Mouse (Mus musculus): Measurements from ENCODE around the gene Pex13. TPM values are rescaled to one million over a fixed set of nuclear protein-coding genes. Genes with fewer than 3 reads are reported as not detected.
"Not testable (repeated sequence)": the region's sequence is repeated elsewhere in the genome, so short reads cannot be mapped to it uniquely, and the experiment has no call there.

Pex13 gene
- polyA plus RNA-seq, 1 experiment from 2014 or later: 35.8 TPM

- peaks cover 19% of the 10 kb centered on the region for H3K36me3 ChIP-seq (replicated peaks)
- DNase-seq (ENCODE audit: low spot score): peak; percentile 97
- WGBS: under 1% methylated on average over 100 of the region's 103 CpGs
- peak within 1 kb of the TSS; percentile 95 for H3K27ac ChIP-seq (replicated peaks)
- H3K4me1 ChIP-seq: peaks cover 4% of the 10 kb centered on the region; the same call in 1 of the 2 replicates
- no peaks in the 10 kb centered on the region for H3K9me3 ChIP-seq
- no peaks in the 10 kb centered on the region for H3K27me3 ChIP-seq (replicated peaks; ENCODE audit: low read depth, poor library complexity, severe bottlenecking)
- peak within 1 kb of the TSS; percentile 86 for H3K4me3 ChIP-seq
Measured at GRCm38 (mm10) chr11:23632945-23633878, 32.5 kb downstream of the Pex13 start, which contains the start of gene 0610010F05Rik. TSS of gene 0610010F05Rik (minus strand) at chr11:23633639.

GRCm38 (mm10) chr11:23630664-23631063, 35.1 kb downstream of the Pex13 start:
- H3K4me3 ChIP-seq: no peak overlapping the region
- H3K9me3 ChIP-seq: no peaks in the 10 kb centered on the region
- H3K4me1 ChIP-seq: peaks cover 4% of the 10 kb centered on the region; the same call in 1 of the 2 replicates
- peaks cover 18% of the 10 kb centered on the region for H3K36me3 ChIP-seq (replicated peaks)
- no peaks in the 10 kb centered on the region for H3K27me3 ChIP-seq (replicated peaks; ENCODE audit: low read depth, poor library complexity, severe bottlenecking)
- no peak for DNase-seq (ENCODE audit: low spot score)
- H3K27ac ChIP-seq (replicated peaks): no peak overlapping the region

DNA sequence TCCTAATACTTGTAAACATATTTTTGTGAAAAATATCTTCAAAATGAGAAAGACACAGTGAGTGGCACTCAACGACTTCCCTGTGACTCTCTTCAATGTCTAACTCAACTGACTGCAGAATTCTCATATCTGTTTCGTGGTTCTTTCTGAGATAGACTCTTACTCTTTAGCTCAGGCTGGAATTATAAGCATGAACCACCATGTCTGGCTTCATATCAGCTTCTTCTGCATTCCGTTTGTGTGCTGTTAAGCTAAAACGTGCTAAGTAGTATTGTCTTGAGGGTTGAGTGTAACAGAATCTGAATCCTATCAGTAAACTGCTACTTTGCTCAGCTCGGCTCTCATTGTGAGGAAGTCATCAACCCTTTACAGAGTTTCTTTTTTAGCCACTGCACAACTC, 46.8 kb downstream of the Pex13 start:
- no peak overlapping the region for H3K4me3 ChIP-seq
- no peak overlapping the region for H3K27ac ChIP-seq (replicated peaks)
- WGBS: 87% methylated on average over 5 of the region's 5 CpGs

DNA sequence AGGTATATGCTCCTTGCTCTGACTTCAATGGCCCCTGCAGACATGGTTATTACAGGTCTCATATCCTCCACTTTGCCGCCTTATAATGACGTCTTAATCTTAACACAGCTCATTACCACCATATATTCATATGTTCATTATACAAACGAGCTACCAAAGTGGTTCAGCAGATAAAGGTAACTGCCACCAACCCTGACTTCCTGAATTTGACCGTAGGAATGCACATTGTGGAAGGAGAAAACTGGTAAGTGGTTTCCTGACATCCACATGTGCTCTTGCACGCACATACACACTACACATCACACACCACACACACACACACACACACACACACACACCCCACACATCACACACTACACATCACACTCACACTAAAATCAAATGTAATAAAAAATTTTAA, 51.2 kb downstream of the Pex13 start:
- Histone ChIP-seq H3K36me3 (replicated peaks) (peaks cover 49% of the 10 kb centered on the region), H3K9me3 (no peaks in the 10 kb centered on the region), H3K27me3 (replicated peaks; ENCODE audit: low read depth, poor library complexity, severe bottlenecking) (no peaks in the 10 kb centered on the region), H3K4me1 (no peaks in the 10 kb centered on the region), H3K4me3 (no peak overlapping the region), H3K27ac (replicated peaks) (no peak overlapping the region)
- 87% methylated on average over 5 of the region's 5 CpGs for WGBS
- no peak for DNase-seq (ENCODE audit: low spot score)

More for the DNA sequence above, 46.8 kb downstream of the Pex13 start:
- Histone ChIP-seq H3K36me3 (replicated peaks) (peaks cover 46% of the 10 kb centered on the region), H3K27me3 (replicated peaks; ENCODE audit: low read depth, poor library complexity, severe bottlenecking) (no peaks in the 10 kb centered on the region), H3K9me3 (no peaks in the 10 kb centered on the region), H3K4me1 (no peaks in the 10 kb centered on the region)
- DNase-seq (ENCODE audit: low spot score): no peak

GRCm38 (mm10) chr11:23607291-23607690, 58.5 kb downstream of the Pex13 start:
- not testable (repeated sequence) for H3K27me3 ChIP-seq (replicated peaks; ENCODE audit: low read depth, poor library complexity, severe bottlenecking); H3K4me1 ChIP-seq; H3K4me3 ChIP-seq; DNase-seq (ENCODE audit: low spot score); H3K27ac ChIP-seq (replicated peaks); H3K9me3 ChIP-seq
- peaks cover 77% of the 10 kb centered on the region for H3K36me3 ChIP-seq (replicated peaks)
- WGBS: 92% methylated on average over 6 of the region's 6 CpGs

Other genes with a start within 250 kb of the Pex13 start
- 138 and 147 TPM in 2 replicates for gene Ahsa2, start 167.9 kb downstream of the Pex13 start, polyA plus RNA-seq (2016; fragmentation: Nextera tagmentation; extraction: Ambion mirVana)
- 0.19 TPM in 1 of 2 replicates, not detected in the other for gene 1700093K21Rik, start 144.8 kb downstream of the Pex13 start, polyA plus RNA-seq (2016; fragmentation: Nextera tagmentation; extraction: Ambion mirVana)
- gene 0610010F05Rik, start 32.3 kb downstream of the Pex13 start, polyA plus RNA-seq (2016; fragmentation: Nextera tagmentation; extraction: Ambion mirVana): 34.9 and 35.7 TPM in 2 replicates
- 29.9 and 30.2 TPM in 2 replicates for gene Pus10, start 285 bp downstream of the Pex13 start, polyA plus RNA-seq (2016; fragmentation: Nextera tagmentation; extraction: Ambion mirVana)
- gene Rel, start 105.0 kb upstream of the Pex13 start, polyA plus RNA-seq (2016; fragmentation: Nextera tagmentation; extraction: Ambion mirVana): 0.79 and 0.91 TPM in 2 replicates
- gene Papolg, start 229.3 kb upstream of the Pex13 start, polyA plus RNA-seq (2016; fragmentation: Nextera tagmentation; extraction: Ambion mirVana): 19.9 and 21.3 TPM in 2 replicates

All from embryonic facial prominence, embryonic 10.5 days (tissue).